Mouse (Mus musculus) embryonic facial prominence, embryonic 10.5 days (tissue): ENCODE data around the gene Tepp. TPM values are rescaled to one million over a fixed set of nuclear protein-coding genes. Genes with fewer than 3 reads are reported as not detected.

Experiments
- DNase-seq: peaks from one replicate; pipeline ENCODE4 v3.0.0-alpha.2; 2017; ENCODE audit warnings: low spot score
- H3K27ac ChIP-seq: fragments of 300-500 bp; sonication (generic); replicated peaks from 2 replicates; pipeline ENCODE4 v1.5.1; 2016; ENCODE audit warnings: mild to moderate bottlenecking
- H3K27me3 ChIP-seq: fragments of 300-500 bp; sonication (generic); replicated peaks from 2 replicates; pipeline ENCODE4 v1.6.1; 2016; ENCODE audit warnings: low read depth, mild to moderate bottlenecking; ENCODE audit not compliant: poor library complexity, severe bottlenecking
- H3K36me3 ChIP-seq: fragments of 300-500 bp; sonication (generic); replicated peaks from 2 replicates; pipeline ENCODE4 v1.6.1; 2016; ENCODE audit warnings: mild to moderate bottlenecking, moderate library complexity
- H3K4me1 ChIP-seq: fragments of 300-500 bp; sonication (generic); 2 replicates; pipeline ENCODE4 v1.6.1; 2016
- H3K4me3 ChIP-seq: fragments of 300-500 bp; sonication (generic); 2 replicates; pipeline ENCODE4 v1.5.1; 2016; ENCODE audit warnings: mild to moderate bottlenecking, moderate library complexity
- H3K9me3 ChIP-seq: fragments of 300-500 bp; sonication (generic); 2 replicates; pipeline ENCODE4 v1.6.1; 2016; ENCODE audit warnings: mild to moderate bottlenecking
- WGBS: fragments of 180-500 bp; shearing (Covaris S2); methylation state at CpG from one replicate; pipeline ENCODE4 v1.1.7; 2016; 5-methylcytosine and 5-hydroxymethylcytosine counted together
- polyA plus RNA-seq: library from polyadenylated mRNA; unstranded; fragments of >200 nt; fragmentation: Nextera tagmentation; extraction: Ambion mirVana; gene quantifications from 2 replicates; pipeline ENCODE4 v1.2.1, GENCODE M21; 2016

Gene Tepp
- polyA plus RNA-seq, 1 experiment from 2014 or later = not detected

DNA sequence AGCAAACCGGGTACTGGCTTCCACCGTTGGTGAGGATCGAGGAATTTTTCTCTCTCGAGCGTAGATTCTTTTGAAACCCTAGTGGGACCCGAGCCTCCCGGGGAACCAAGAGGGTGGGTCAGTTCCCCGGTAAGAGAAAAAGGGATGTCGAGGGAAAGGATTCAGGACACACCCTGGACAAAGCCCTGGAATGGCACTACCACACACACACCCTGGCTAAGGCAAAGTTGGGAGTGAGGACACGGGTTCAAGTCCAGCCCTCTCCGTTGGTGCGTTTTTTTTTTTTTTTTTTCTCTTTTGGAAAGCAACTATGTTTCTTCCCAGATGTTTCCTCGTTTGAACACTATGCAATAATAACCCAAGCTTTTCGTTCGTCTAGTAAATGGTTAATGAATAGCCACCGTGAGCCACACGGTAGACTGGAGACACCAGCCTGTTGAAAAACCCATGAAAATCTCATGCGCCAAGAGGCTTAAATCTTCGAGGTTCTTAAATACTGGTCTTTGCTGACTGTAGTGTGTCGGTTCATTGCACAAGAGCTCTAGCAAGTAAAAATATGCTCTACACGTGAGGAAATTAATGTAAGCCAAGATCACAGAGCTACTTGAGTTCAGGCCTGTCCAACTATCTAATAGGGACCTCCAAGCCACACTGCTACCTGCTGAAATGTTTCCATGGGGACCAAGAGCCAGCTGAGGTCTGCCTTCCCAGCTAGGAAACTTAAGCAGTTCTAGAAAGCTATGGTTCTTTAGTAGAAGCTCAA lies 22.3 kb downstream of the Tepp start:
- 31% methylated on average over 21 of the region's 21 CpGs for WGBS
- no peaks in the 10 kb centered on the region for H3K27me3 ChIP-seq
- H3K36me3 ChIP-seq = peaks cover 46% of the 10 kb centered on the region
- peaks cover 26% of the 10 kb centered on the region for H3K4me1 ChIP-seq
- H3K27ac ChIP-seq = peak overlapping the region; percentile 97
- peak overlapping the region; percentile 92 for H3K4me3 ChIP-seq
- no peak for DNase-seq
- H3K9me3 ChIP-seq = no peaks in the 10 kb centered on the region

DNA sequence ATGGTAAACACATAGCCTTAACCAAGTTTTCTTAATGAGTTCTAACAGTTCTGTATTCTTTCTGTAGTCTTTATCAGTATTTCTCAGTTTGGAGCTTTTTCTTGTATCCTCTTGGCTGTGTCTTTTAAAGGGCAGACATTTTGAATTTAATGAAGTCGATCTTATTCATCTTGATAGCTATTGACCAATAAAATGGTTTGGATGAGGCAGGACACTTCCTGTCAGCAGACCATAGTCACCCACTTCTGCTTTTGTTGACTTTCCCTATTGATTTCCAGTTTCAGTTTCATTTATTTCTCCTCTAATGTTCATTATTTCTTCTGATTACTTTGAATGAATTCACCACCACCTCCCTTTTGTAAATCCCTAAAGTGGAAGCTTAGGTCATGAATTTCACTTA lies 25.3 kb downstream of the Tepp start:
- DNase-seq = no peak
- 94% methylated on average over 1 of the region's 1 CpGs for WGBS
- H3K27ac ChIP-seq = no peak overlapping the region
- H3K4me3 ChIP-seq = no peak overlapping the region
- no peaks in the 10 kb centered on the region for H3K27me3 ChIP-seq
- no peaks in the 10 kb centered on the region for H3K9me3 ChIP-seq
- peaks cover 12% of the 10 kb centered on the region for H3K4me1 ChIP-seq
- peaks cover 50% of the 10 kb centered on the region for H3K36me3 ChIP-seq

GRCm38 (mm10) chr8:95336363-95336762 lies 26.0 kb downstream of the Tepp start:
- H3K9me3 ChIP-seq = no peaks in the 10 kb centered on the region
- H3K27me3 ChIP-seq = no peaks in the 10 kb centered on the region
- H3K27ac ChIP-seq = no peak overlapping the region
- peaks cover 6% of the 10 kb centered on the region for H3K4me1 ChIP-seq
- H3K4me3 ChIP-seq = no peak overlapping the region
- DNase-seq = no peak
- H3K36me3 ChIP-seq = peaks cover 51% of the 10 kb centered on the region

GRCm38 (mm10) chr8:95341721-95342120 lies 31.4 kb downstream of the Tepp start:
- no peak overlapping the region for H3K4me3 ChIP-seq
- 68% methylated on average over 5 of the region's 5 CpGs for WGBS
- H3K9me3 ChIP-seq = no peaks in the 10 kb centered on the region
- no peak overlapping the region for H3K27ac ChIP-seq
- H3K27me3 ChIP-seq = no peaks in the 10 kb centered on the region
- H3K4me1 ChIP-seq = no peaks in the 10 kb centered on the region; the same call in 1 of the 2 replicates
- peaks cover 64% of the 10 kb centered on the region for H3K36me3 ChIP-seq
- DNase-seq = no peak

GRCm38 (mm10) chr8:95344668-95345067 lies 34.3 kb downstream of the Tepp start:
- Histone ChIP-seq H3K9me3 (no peaks in the 10 kb centered on the region), H3K27me3 (peaks cover 6% of the 10 kb centered on the region), H3K36me3 (peaks cover 41% of the 10 kb centered on the region), H3K4me1 (peaks cover 4% of the 10 kb centered on the region; the same call in 1 of the 2 replicates), H3K4me3 (no peak overlapping the region), H3K27ac (no peak overlapping the region)
- WGBS = 75% methylated on average over 6 of the region's 6 CpGs
- no peak for DNase-seq

DNA sequence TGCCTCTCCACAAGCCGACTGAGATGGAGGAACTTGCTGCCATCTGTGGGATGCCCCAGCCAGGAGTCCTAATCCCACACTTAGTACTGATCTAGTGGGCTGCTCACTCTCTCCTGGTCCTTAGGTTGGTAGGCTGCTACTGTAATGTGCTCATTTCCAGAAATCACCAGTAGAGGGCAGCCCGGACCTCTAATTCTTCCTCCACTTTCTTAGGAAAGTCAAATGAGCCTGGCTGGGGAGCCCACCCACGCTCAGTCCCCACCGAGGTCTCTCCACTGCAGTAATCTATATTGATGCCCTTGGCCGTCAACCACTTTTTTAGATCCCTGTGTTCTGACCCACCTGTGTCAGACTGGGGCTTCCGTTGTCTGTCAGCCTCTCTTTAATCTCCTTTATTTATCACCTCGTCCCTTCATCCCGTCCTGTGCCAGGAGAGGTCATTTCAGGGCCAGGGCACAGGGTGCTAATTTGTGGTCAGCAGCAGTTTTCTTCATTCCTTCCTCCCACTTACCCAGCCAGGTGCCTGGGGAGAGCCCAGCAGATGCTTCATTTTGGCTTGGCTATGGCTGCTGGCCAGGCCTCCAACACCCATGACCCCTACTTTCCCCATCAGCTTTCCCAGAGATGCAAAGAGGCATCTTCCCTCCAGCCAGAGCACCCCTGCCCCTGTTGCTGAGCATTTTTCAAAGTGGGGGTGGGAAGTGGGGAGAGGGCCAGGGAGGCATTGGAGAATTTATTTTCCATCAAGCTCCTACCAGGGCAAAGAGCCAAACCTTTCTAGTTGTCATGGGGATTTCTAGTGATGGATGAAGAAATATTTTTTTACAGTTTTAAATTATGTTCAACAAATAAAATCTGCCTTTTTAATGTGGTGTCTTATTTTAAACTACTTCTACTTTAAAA lies 36.5 kb downstream of the Tepp start:
- peaks cover 14% of the 10 kb centered on the region for H3K4me1 ChIP-seq
- H3K27ac ChIP-seq = no peak overlapping the region
- peak; percentile 77 for DNase-seq
- no peaks in the 10 kb centered on the region for H3K9me3 ChIP-seq
- WGBS = 41% methylated on average over 8 of the region's 8 CpGs
- peaks cover 28% of the 10 kb centered on the region for H3K36me3 ChIP-seq
- no peak overlapping the region for H3K4me3 ChIP-seq
- peaks cover 26% of the 10 kb centered on the region for H3K27me3 ChIP-seq

- DNase-seq = no peak
- Histone ChIP-seq H3K4me3 (no peak overlapping the region), H3K27me3 (peaks cover 34% of the 10 kb centered on the region), H3K36me3 (peaks cover 20% of the 10 kb centered on the region), H3K27ac (no peak overlapping the region), H3K4me1 (peaks cover 28% of the 10 kb centered on the region), H3K9me3 (no peaks in the 10 kb centered on the region)
- WGBS = 90% methylated on average over 2 of the region's 2 CpGs
These were observed 38.0 kb downstream of the Tepp start for GRCm38 (mm10) chr8:95348356-95348755.

DNA sequence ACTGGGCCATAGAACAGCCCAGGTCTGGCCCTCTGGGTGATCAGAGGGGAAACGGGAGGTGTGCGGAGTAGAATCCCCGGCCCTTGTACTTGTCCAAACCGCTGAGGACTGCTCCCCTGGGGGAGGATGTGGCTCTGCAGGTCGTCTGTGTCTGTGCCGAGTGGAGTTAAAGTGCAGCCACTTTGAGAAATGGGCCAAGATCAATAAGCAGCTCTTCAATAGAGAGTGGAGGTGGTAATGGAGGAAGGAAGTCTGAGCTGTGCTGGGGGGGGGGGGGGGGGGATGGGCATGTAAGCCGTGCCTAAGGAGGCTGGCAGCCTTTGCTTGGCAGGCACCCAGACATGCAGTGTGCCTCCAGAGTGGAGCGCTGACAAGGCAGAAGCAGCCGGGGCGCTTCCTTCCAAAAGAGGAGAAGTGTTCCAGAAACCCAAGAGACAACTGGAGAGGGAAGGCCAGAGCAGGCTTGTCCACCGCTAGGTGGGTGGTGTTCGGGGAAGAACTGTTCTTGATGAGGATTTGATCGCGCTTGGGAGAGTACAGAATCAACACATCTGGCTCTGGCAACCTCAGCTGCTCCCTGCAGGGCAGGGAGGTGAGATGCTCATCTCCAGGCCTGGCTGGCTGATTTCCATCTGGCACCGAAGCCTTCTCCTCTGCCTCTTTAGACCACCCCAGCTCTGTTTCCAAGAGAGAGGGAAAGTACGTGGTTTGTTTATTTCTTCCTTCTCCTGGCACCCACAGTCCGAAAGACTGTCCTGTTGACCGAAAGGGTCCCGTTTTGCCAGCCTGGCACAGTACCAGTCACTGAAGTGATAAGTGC lies 38.7 kb downstream of the Tepp start:
- H3K4me1 ChIP-seq = peaks cover 35% of the 10 kb centered on the region
- H3K9me3 ChIP-seq = no peaks in the 10 kb centered on the region
- no peak for DNase-seq
- H3K36me3 ChIP-seq = peaks cover 14% of the 10 kb centered on the region
- H3K27ac ChIP-seq = no peak overlapping the region
- 66% methylated on average over 19 of the region's 19 CpGs for WGBS
- H3K4me3 ChIP-seq = no peak overlapping the region
- peaks cover 39% of the 10 kb centered on the region for H3K27me3 ChIP-seq

GRCm38 (mm10) chr8:95351461-95351860 lies 41.1 kb downstream of the Tepp start:
- WGBS = 3% methylated on average over 15 of the region's 15 CpGs
- Histone ChIP-seq H3K9me3 (no peaks in the 10 kb centered on the region), H3K36me3 (no peaks in the 10 kb centered on the region), H3K4me1 (peaks cover 46% of the 10 kb centered on the region), H3K4me3 (peak overlapping the region; percentile 87), H3K27ac (no peak overlapping the region), H3K27me3 (peaks cover 48% of the 10 kb centered on the region)
- DNase-seq = peak; percentile 45

DNA sequence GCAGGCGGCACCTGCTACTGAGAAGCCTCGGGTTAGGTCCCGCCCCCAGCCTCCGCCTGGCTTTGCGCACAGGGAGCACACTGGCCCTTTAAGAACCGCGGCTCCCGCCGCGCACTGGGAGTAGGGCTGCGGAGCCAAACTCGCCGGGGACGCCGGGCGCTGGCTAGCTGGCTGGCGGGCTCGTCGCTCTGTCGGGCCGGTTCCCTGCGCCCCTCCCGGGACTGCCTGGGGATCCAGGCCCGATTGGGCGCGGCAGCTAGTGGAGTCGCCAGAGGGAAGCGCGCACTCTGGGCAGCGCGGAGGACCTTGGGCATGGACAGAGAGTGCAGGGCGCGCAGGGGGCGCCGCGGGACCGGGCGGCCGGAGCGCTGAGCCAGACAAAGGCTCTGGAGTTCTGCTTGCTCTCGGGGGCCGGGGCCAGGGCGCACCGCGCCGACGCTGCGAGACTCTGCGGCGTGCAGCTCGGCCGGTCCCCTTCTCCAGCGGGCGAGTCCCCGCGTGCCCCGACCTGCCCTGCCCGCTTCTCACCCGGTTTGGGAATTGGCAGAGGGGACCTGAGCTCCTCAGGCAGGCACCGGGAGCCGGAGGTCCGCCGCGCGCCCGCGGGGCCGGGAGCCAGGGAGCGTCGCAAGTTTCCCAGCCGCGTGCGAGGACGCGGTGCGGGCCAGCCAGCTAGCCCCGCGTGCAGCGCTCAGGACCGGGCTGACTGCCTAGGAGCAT lies 41.9 kb downstream of the Tepp start, which contains the start of gene Mmp15:
Mmp15 (plus strand) TSS at position 118 of the 720 bp plus-strand sequence.
- H3K9me3 ChIP-seq = no peaks in the 10 kb centered on the region
- peaks cover 44% of the 10 kb centered on the region for H3K4me1 ChIP-seq
- H3K36me3 ChIP-seq = no peaks in the 10 kb centered on the region
- peak; percentile 86 for DNase-seq
- under 1% methylated on average over 80 of the region's 80 CpGs for WGBS
- peak within 1 kb of the TSS; percentile 87 for H3K4me3 ChIP-seq
- peak within 1 kb of the TSS; percentile 94 for H3K27ac ChIP-seq
- peaks cover 48% of the 10 kb centered on the region for H3K27me3 ChIP-seq

GRCm38 (mm10) chr8:95352871-95353866 lies 42.8 kb downstream of the Tepp start:
- no peaks in the 10 kb centered on the region for H3K9me3 ChIP-seq
- no peaks in the 10 kb centered on the region for H3K36me3 ChIP-seq
- peak overlapping the region; percentile 87 for H3K4me3 ChIP-seq
- peak overlapping the region; percentile 94 for H3K27ac ChIP-seq
- peaks cover 48% of the 10 kb centered on the region for H3K27me3 ChIP-seq
- WGBS = 1% methylated on average over 62 of the region's 62 CpGs
- H3K4me1 ChIP-seq = peaks cover 46% of the 10 kb centered on the region
- DNase-seq = peak; percentile 79
